Comparison of ENCODE assay signal across 8 mouse cellular contexts in the genomic region with DNA sequence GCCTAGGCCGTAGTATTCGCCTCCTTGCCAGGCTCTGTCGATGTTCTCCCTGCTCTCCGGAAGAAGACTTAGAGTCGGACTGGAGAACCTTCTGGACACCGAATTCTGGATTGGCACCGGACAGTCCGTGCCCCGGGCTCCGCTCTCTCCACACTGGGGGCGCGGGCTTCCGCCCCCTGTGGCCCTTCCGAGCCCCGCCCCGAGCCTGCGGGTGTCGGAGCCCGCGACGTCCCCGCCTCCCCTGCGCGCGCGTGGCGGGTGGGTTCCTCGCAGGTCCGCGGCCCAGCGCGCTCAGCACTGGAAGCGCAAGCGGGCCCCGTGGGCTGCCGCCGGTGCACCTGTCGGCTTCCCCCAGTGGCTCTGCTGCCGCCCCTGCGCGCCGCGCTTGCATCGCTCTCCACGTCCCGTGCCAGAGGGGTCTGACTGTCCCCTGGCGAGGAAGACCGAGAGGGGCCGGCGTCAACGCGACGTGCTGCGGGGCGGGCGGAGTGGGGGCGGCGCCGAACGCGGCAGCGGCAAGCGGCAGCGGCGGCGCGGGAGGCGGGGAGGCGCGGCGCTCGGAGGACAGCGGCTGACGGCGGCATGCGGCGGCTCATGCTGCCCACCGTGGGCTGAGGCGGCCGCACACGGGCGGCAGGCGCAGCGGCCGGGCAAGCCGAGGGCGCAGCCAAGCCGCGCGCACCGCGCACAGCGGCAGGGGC. TPM values are rescaled to one million over a fixed set of nuclear protein-coding genes. Genes with fewer than 3 reads are reported as not detected.
DNase-seq lines count a peak whose midpoint lies in the region; ATAC-seq and TF ChIP-seq lines count a peak whose summit lies in the region.

No protein-coding gene starts in this region.

- WGBS in forebrain, embryonic 10.5 days: 2% methylated on average over 93 of the region's 93 CpGs
- WGBS in hindbrain, embryonic 12.5 days: 2% methylated on average over 79 of the region's 93 CpGs
- under 1% methylated on average over 92 of the region's 93 CpGs for WGBS in midbrain, embryonic 14.5 days
- WGBS in stomach, embryonic 15.5 days: 1% methylated on average over 80 of the region's 93 CpGs

- no peak for TF ChIP-seq CTCF in gastrocnemius, adult 2 months (IDR thresholded peaks at IDR 0.05)
- TF ChIP-seq CTCF in left cerebral cortex, adult 2 months (IDR thresholded peaks at IDR 0.05): no peak

- peak; percentile 27 for ATAC-seq in hindbrain, embryonic 12.5 days (ENCODE audit: low FRiP score)
- peak; percentile 51 for ATAC-seq in midbrain, embryonic 14.5 days (ENCODE audit: low FRiP score, low TSS enrichment)
- ATAC-seq in stomach, embryonic 15.5 days (ENCODE audit: insufficient read depth, low FRiP score, low read depth): peak; percentile 24; the same call in 1 of the 2 replicates

- H3K36me3 ChIP-seq in forebrain, embryonic 10.5 days (replicated peaks): peaks cover 41% of the 10 kb centered on the region
- peaks cover 18% of the 10 kb centered on the region; the same call in 1 of the 2 replicates for H3K36me3 ChIP-seq in hindbrain, embryonic 12.5 days
- peaks cover 25% of the 10 kb centered on the region for H3K36me3 ChIP-seq in midbrain, embryonic 14.5 days (ENCODE audit: control insufficient read depth, insufficient read depth, low read length)
- 0 out of 2 replicates have a peak, but pooled peaks cover 3% of the 10 kb centered on the region for H3K36me3 ChIP-seq in stomach, embryonic 15.5 days

- peak overlapping the region; percentile 84 for H3K4me3 ChIP-seq in gastrocnemius, adult 2 months
- peak overlapping the region; percentile 76 for H3K4me3 ChIP-seq in forebrain, embryonic 10.5 days
- H3K4me3 ChIP-seq in hindbrain, embryonic 12.5 days: peak overlapping the region; percentile 74
- H3K4me3 ChIP-seq in left cerebral cortex, adult 2 months: peak overlapping the region; percentile 72
- H3K4me3 ChIP-seq in midbrain, embryonic 14.5 days (replicated peaks; ENCODE audit: low read depth, low read length): peak overlapping the region; percentile 79
- H3K4me3 ChIP-seq in stomach, embryonic 15.5 days (replicated peaks): peak overlapping the region; percentile 66

- H3K27me3 ChIP-seq in forebrain, embryonic 10.5 days (ENCODE audit: poor library complexity, severe bottlenecking): peaks cover 56% of the 10 kb centered on the region
- H3K27me3 ChIP-seq in hindbrain, embryonic 12.5 days: peaks cover 3% of the 10 kb centered on the region; the same call in 1 of the 2 replicates
- H3K27me3 ChIP-seq in midbrain, embryonic 14.5 days (ENCODE audit: control insufficient read depth, insufficient read depth, low read length): no peaks in the 10 kb centered on the region
- H3K27me3 ChIP-seq in stomach, embryonic 15.5 days (replicated peaks): peaks cover 7% of the 10 kb centered on the region

- peak; percentile 48 for DNase-seq in gastrocnemius, adult 2 months
- no peak for DNase-seq in gastrocnemius, adult 8-10 months (ENCODE audit: low spot score in 2 of 2)
- DNase-seq in adrenal gland, postnatal 4 days (ENCODE audit: low spot score in 2 of 2): peak; percentile 23 to 27
- peak; percentile 53 for DNase-seq in forebrain, embryonic 10.5 days (ENCODE audit: extremely low spot score, low spot score)
- DNase-seq in left cerebral cortex, adult 2 months (ENCODE audit: extremely low spot score in 1 of 2, low spot score in 2 of 2): peak; percentile 83 to 86
- DNase-seq in midbrain, embryonic 14.5 days: peak; percentile 86

- H3K9ac ChIP-seq in hindbrain, embryonic 12.5 days: peak overlapping the region; percentile 78
- H3K9ac ChIP-seq in midbrain, embryonic 14.5 days (replicated peaks; ENCODE audit: low read length): peak overlapping the region; percentile 85
- peak overlapping the region; percentile 20; the same call in 1 of the 2 replicates for H3K9ac ChIP-seq in stomach, embryonic 15.5 days

- no peaks in the 10 kb centered on the region for H3K9me3 ChIP-seq in forebrain, embryonic 10.5 days
- H3K9me3 ChIP-seq in hindbrain, embryonic 12.5 days (replicated peaks): no peaks in the 10 kb centered on the region
- H3K9me3 ChIP-seq in midbrain, embryonic 14.5 days (ENCODE audit: control insufficient read depth, low read length): no peaks in the 10 kb centered on the region
- no peaks in the 10 kb centered on the region for H3K9me3 ChIP-seq in stomach, embryonic 15.5 days

- H3K27ac ChIP-seq in gastrocnemius, adult 2 months: no peak overlapping the region
- H3K27ac ChIP-seq in forebrain, embryonic 10.5 days: peak overlapping the region; percentile 85
- peak overlapping the region; percentile 69 for H3K27ac ChIP-seq in hindbrain, embryonic 12.5 days
- H3K27ac ChIP-seq in left cerebral cortex, adult 2 months: peak overlapping the region; percentile 96
- H3K27ac ChIP-seq in midbrain, embryonic 14.5 days (replicated peaks; ENCODE audit: low read depth, low read length): peak overlapping the region; percentile 91
- H3K27ac ChIP-seq in stomach, embryonic 15.5 days: no peak overlapping the region

- H3K4me1 ChIP-seq in forebrain, embryonic 10.5 days: peaks cover 43% of the 10 kb centered on the region
- peaks cover 32% of the 10 kb centered on the region for H3K4me1 ChIP-seq in hindbrain, embryonic 12.5 days
- H3K4me1 ChIP-seq in midbrain, embryonic 14.5 days (ENCODE audit: control insufficient read depth, insufficient read depth, low read length): peaks cover 35% of the 10 kb centered on the region
- H3K4me1 ChIP-seq in stomach, embryonic 15.5 days: peaks cover 14% of the 10 kb centered on the region

- intact Hi-C loops in gastrocnemius, adult 2 months (cut with DNase I): no loop called here
- intact Hi-C loops in left cerebral cortex, adult 2 months (cut with DNase I): loop anchor here (1.0 to 2.0 kb wide), 2 partner anchors 39 to 48 kb away; no protein-coding TSS in a partner anchor

- H3K4me2 ChIP-seq in hindbrain, embryonic 12.5 days (replicated peaks): peak overlapping the region; percentile 97
- H3K4me2 ChIP-seq in midbrain, embryonic 14.5 days (ENCODE audit: low read length): peak overlapping the region; percentile 94
- peak overlapping the region; percentile 100 for H3K4me2 ChIP-seq in stomach, embryonic 15.5 days

RNA-seq across cellular contexts. Expression of a gene that starts 1.5 kb away (rescaled TPM):
- total RNA-seq in gastrocnemius, adult 2 months (2021): under 1 TPM in 1 of 2 experiments, not detected in 1; 0.25 TPM
- under 1 TPM in 2 of 4 experiments, not detected in 2; 0.16 to 0.17 TPM for total RNA-seq in gastrocnemius, adult 8-10 months (2022)
- 10 to 100 TPM; 38.5 to 41.4 TPM for total RNA-seq in adrenal gland, postnatal 4 days (2021)
- polyA plus RNA-seq in forebrain, embryonic 10.5 days (2016; fragmentation: Nextera tagmentation; extraction: Ambion mirVana): 5.4 and 6.3 TPM in 2 replicates
- 27.3 and 27.7 TPM in 2 replicates for polyA plus RNA-seq in hindbrain, embryonic 12.5 days (2016; fragmentation: Nextera tagmentation; extraction: Ambion mirVana)
- total RNA-seq in left cerebral cortex, adult 2 months (2021): 100 to 1,000 TPM; 352 to 356 TPM
- 105 and 178 TPM in 2 replicates for polyA plus RNA-seq in midbrain, embryonic 14.5 days (2014; fragmentation: Nextera tagmentation; extraction: Ambion mirVana)
- 4.3 and 5.1 TPM in 2 replicates for polyA plus RNA-seq in stomach, embryonic 15.5 days (2015; fragmentation: Nextera tagmentation; extraction: Ambion mirVana)

RNA-seq across cellular contexts. Expression of a gene that starts 59.9 kb away (rescaled TPM):
- total RNA-seq in gastrocnemius, adult 2 months (2021): 1 to 10 TPM; 2.6 to 3.3 TPM
- 1 to 10 TPM; 2.0 to 5.0 (median 2.9) TPM for total RNA-seq in gastrocnemius, adult 8-10 months (2022)
- total RNA-seq in adrenal gland, postnatal 4 days (2021): 10 to 100 TPM; 11.1 to 12.5 TPM
- 43.7 and 47.2 TPM in 2 replicates for polyA plus RNA-seq in forebrain, embryonic 10.5 days (2016; fragmentation: Nextera tagmentation; extraction: Ambion mirVana)
- polyA plus RNA-seq in hindbrain, embryonic 12.5 days (2016; fragmentation: Nextera tagmentation; extraction: Ambion mirVana): 31.5 and 32.2 TPM in 2 replicates
- 10 to 100 TPM in 1 of 2 experiments, 1 to 10 TPM in 1; 9.1 to 14.1 TPM for total RNA-seq in left cerebral cortex, adult 2 months (2021)
- polyA plus RNA-seq in midbrain, embryonic 14.5 days (2014; fragmentation: Nextera tagmentation; extraction: Ambion mirVana): 43.4 and 43.5 TPM in 2 replicates
- 21.0 and 22.8 TPM in 2 replicates for polyA plus RNA-seq in stomach, embryonic 15.5 days (2015; fragmentation: Nextera tagmentation; extraction: Ambion mirVana)

Comparison
In these comparisons a context has a peak if more than half of its experiments do, and no peak if none do; other contexts are left out.
1. DNase-seq: peak in gastrocnemius, adult 2 months (single experiment), adrenal gland, postnatal 4 days (2 of 2), forebrain, embryonic 10.5 days (single experiment), left cerebral cortex, adult 2 months (2 of 2) and midbrain, embryonic 14.5 days (single experiment); none in gastrocnemius, adult 8-10 months (0 of 2).
2. H3K27ac ChIP-seq: peak in forebrain, embryonic 10.5 days (single experiment), hindbrain, embryonic 12.5 days (single experiment), left cerebral cortex, adult 2 months (single experiment) and midbrain, embryonic 14.5 days (single experiment); none in gastrocnemius, adult 2 months (single experiment) and stomach, embryonic 15.5 days (single experiment).
3. H3K9ac ChIP-seq: peak in every context shown above with its lines; median percentile 85 in midbrain, embryonic 14.5 days; 78 in hindbrain, embryonic 12.5 days; 20 in stomach, embryonic 15.5 days.
4. RNA of a gene that starts 1.5 kb away (total RNA-seq): 352 to 356 TPM in left cerebral cortex, adult 2 months and 38.5 to 41.4 TPM in adrenal gland, postnatal 4 days; 0.25 TPM in gastrocnemius, adult 2 months and 0.16 to 0.17 TPM in gastrocnemius, adult 8-10 months; every median in the first group is over 10 times any median in the second.
5. Peak in every context shown above with its lines, with median percentiles within 50 percentile points of each other: H3K4me3 ChIP-seq, ATAC-seq and H3K4me2 ChIP-seq.